Mouse (Mus musculus) CH12.LX (cell line): Measurements from ENCODE around the gene Cd247. TPM values are rescaled to one million over a fixed set of nuclear protein-coding genes. Genes with fewer than 3 reads are reported as not detected.

Experiments used
- DNase-seq: peaks from one replicate; pipeline ENCODE4 v3.0.0-alpha.2; 2013; ENCODE audit errors: extremely low read depth
- H3K27ac ChIP-seq: 2 replicates; pipeline ENCODE4 v1.5.1; 2012; ENCODE audit warnings: low read depth, mild to moderate bottlenecking, control low read depth, moderate library complexity; ENCODE audit not compliant: insufficient read depth
- H3K27me3 ChIP-seq: replicated peaks from 2 replicates; pipeline ENCODE3; 2012; ENCODE audit warnings: inconsistent platforms
- H3K36me3 ChIP-seq, 2 experiments: replicated peaks in 1 of 2; 2 replicates each; pipeline versions ENCODE3 to v1.6.1; 2012; ENCODE audit warnings: inconsistent platforms in 1 of 2, low read length in 1 of 2, mild to moderate bottlenecking in 1 of 2, mixed read lengths in 1 of 2, moderate library complexity in 1 of 2; ENCODE audit not compliant: control insufficient read depth in 1 of 2, insufficient read depth in 1 of 2
- H3K4me1 ChIP-seq, 2 experiments: 2 replicates each; pipeline ENCODE4 v1.6.1; 2012; ENCODE audit warnings: inconsistent platforms in 1 of 2, moderate library complexity in 1 of 2; ENCODE audit not compliant: insufficient read depth in 2 of 2, control insufficient read depth in 1 of 2
- H3K4me2 ChIP-seq: 2 replicates; pipeline ENCODE4 v1.6.1; 2012; ENCODE audit warnings: low read depth, mild to moderate bottlenecking, control low read depth; ENCODE audit not compliant: poor library complexity, insufficient read depth, severe bottlenecking
- H3K4me3 ChIP-seq, 3 experiments: fragments of 150-350 bp in 1 of 3; sonication (generic) in 1 of 3; replicated peaks in 1 of 3; 2 replicates each; pipeline versions ENCODE3 to v1.5.1; 2011 to 2012; ENCODE audit warnings: low read depth in 2 of 3, low read length in 2 of 3, mild to moderate bottlenecking in 2 of 3, moderate library complexity in 2 of 3, control low read depth in 1 of 3, improper control_type of control experiment in 1 of 3, inconsistent platforms in 1 of 3, mixed read lengths in 1 of 3; ENCODE audit not compliant: poor library complexity in 1 of 3
- H3K79me2 ChIP-seq: replicated peaks from 2 replicates; pipeline ENCODE4 v1.6.1; 2012; ENCODE audit warnings: mild to moderate bottlenecking, moderate library complexity; ENCODE audit not compliant: control insufficient read depth, poor library complexity, insufficient read depth, severe bottlenecking; ENCODE audit errors: extremely low read depth
- H3K9ac ChIP-seq: 2 replicates; pipeline ENCODE4 v1.6.1; 2012; ENCODE audit warnings: low read depth, mild to moderate bottlenecking, control low read depth, moderate library complexity; ENCODE audit not compliant: insufficient read depth
- H3K9me3 ChIP-seq: replicated peaks from 2 replicates; pipeline ENCODE3; 2012; ENCODE audit warnings: low read length, inconsistent platforms, mixed read lengths
- BHLHE40 ChIP-seq: IDR thresholded peaks from 2 replicates; pipeline ENCODE4 v1.6.1; 2011; ENCODE audit warnings: mild to moderate bottlenecking, low read depth, low read length, improper control_type of control experiment
- CHD1 ChIP-seq: IDR thresholded peaks from 2 replicates; pipeline ENCODE4 v1.6.1; 2012; ENCODE audit warnings: low read depth, low read length, improper control_type of control experiment, inconsistent platforms
- CHD2 ChIP-seq: IDR thresholded peaks from 2 replicates; pipeline ENCODE4 v1.6.1; 2011; ENCODE audit warnings: low read length, improper control_type of control experiment
- E2F4 ChIP-seq: IDR thresholded peaks from 2 replicates; pipeline ENCODE4 v1.6.1; 2011; ENCODE audit warnings: low read depth, low read length, improper control_type of control experiment; ENCODE audit not compliant: insufficient replicate concordance
- ELF1 ChIP-seq: IDR thresholded peaks from 2 replicates; pipeline ENCODE4 v1.6.1; 2014; ENCODE audit warnings: low read depth, mild to moderate bottlenecking, inconsistent platforms, low read length, improper control_type of control experiment
- KAT2A ChIP-seq: IDR thresholded peaks from 2 replicates; pipeline ENCODE4 v1.6.1; 2012; ENCODE audit warnings: low read length, improper control_type of control experiment, inconsistent platforms; ENCODE audit not compliant: insufficient replicate concordance
- MEF2A ChIP-seq: IDR thresholded peaks from 2 replicates; pipeline ENCODE4 v1.6.1; 2014; ENCODE audit warnings: low read depth, mild to moderate bottlenecking, inconsistent platforms, low read length, improper control_type of control experiment, borderline replicate concordance
- MXI1 ChIP-seq: IDR thresholded peaks from 2 replicates; pipeline ENCODE4 v1.6.1; 2011; ENCODE audit warnings: mild to moderate bottlenecking, low read depth, low read length, improper control_type of control experiment
- MYC ChIP-seq: IDR thresholded peaks from 2 replicates; pipeline ENCODE4 v1.6.1; 2011; ENCODE audit warnings: low read depth, mild to moderate bottlenecking, improper control_type of control experiment, low read length
- NELFE ChIP-seq: IDR thresholded peaks from 2 replicates; pipeline ENCODE4 v1.6.1; 2011; ENCODE audit warnings: low read depth, low read length, improper control_type of control experiment
- NRF1 ChIP-seq: IDR thresholded peaks from 2 replicates; pipeline ENCODE4 v1.6.1; 2014; ENCODE audit warnings: low read depth, mild to moderate bottlenecking, inconsistent platforms, low read length, improper control_type of control experiment, moderate library complexity
- POLR2A ChIP-seq: IDR thresholded peaks from 2 replicates; pipeline ENCODE4 v1.6.1; 2011; ENCODE audit warnings: low read depth, mild to moderate bottlenecking, improper control_type of control experiment, low read length
- SIN3A ChIP-seq: IDR thresholded peaks from 2 replicates; pipeline ENCODE4 v1.6.1; 2012; ENCODE audit warnings: low read length, improper control_type of control experiment, inconsistent platforms
- SMC3 ChIP-seq: IDR thresholded peaks from 2 replicates; pipeline ENCODE4 v1.6.1; 2011; ENCODE audit warnings: low read depth, low read length, improper control_type of control experiment
- TBP ChIP-seq: conservative IDR thresholded peaks from 2 replicates; pipeline ENCODE4 v1.6.1; 2011; ENCODE audit warnings: low read depth, low read length, improper control_type of control experiment
- TCF12 ChIP-seq: IDR thresholded peaks from 2 replicates; pipeline ENCODE4 v1.6.1; 2014; ENCODE audit warnings: low read depth, mild to moderate bottlenecking, inconsistent platforms, low read length, improper control_type of control experiment
- USF2 ChIP-seq: conservative IDR thresholded peaks from 2 replicates; pipeline ENCODE4 v1.6.1; 2011; ENCODE audit warnings: low read depth, low read length, improper control_type of control experiment
- ZC3H11A ChIP-seq: IDR thresholded peaks from 2 replicates; pipeline ENCODE4 v1.6.1; 2012; ENCODE audit warnings: low read depth, mild to moderate bottlenecking, inconsistent platforms, low read length, improper control_type of control experiment
- ZKSCAN1 ChIP-seq: IDR thresholded peaks from 2 replicates; pipeline ENCODE4 v1.6.1; 2012; ENCODE audit warnings: low read depth, inconsistent platforms, low read length, improper control_type of control experiment, borderline replicate concordance
- ZMIZ1 ChIP-seq: IDR thresholded peaks from 2 replicates; pipeline ENCODE4 v1.6.1; 2012; ENCODE audit warnings: low read depth, mild to moderate bottlenecking, inconsistent platforms, low read length, improper control_type of control experiment
- dilution Hi-C: fragments of 300-500 bp; cut with MboI; formaldehyde crosslinking; loops from 2 replicates; pipeline ENCODE4 v1.14.3; 2020; ENCODE audit warnings: low sequenced_read_pairs; ENCODE audit not compliant: extremely low pct_unique_long_range_greater_than_20kb, extremely low pct_ligation_motif_present
- in situ Hi-C: fragments of 300-500 bp; cut with MboI; formaldehyde crosslinking; loops from 3 replicates; pipeline ENCODE4 v1.14.3; 2019; ENCODE audit warnings: low sequenced_read_pairs, low pct_ligation_motif_present, low pct_unique_long_range_greater_than_20kb, mixed read lengths
- polyA plus RNA-seq: library from polyadenylated mRNA; unstranded; fragments of >175 nt; gene quantifications from 2 replicates; pipeline ENCODE4 v1.2.1, GENCODE M21; 2012; ENCODE audit warnings: low read depth; ENCODE audit not compliant: insufficient read length
- total RNA-seq, 2 experiments: library from RNA; depleted of rRNA; stranded (reverse); fragments of 300-350 nt in 1 of 2; fragments of >200 nt in 1 of 2; gene quantifications; 2 replicates each; pipeline ENCODE4 v1.2.3; 2012 to 2014

Cd247 gene
- total and polyA plus RNA-seq, 3 experiments = 1.3 to 2.0 TPM; not detected in 1

GRCm38 (mm10) chr1:165763635-165764372 is 24.7 kb upstream of the Cd247 start, which contains the start of gene Creg1:
Creg1 (plus strand) TSS chr1:165763746.
- H3K4me2 ChIP-seq = peak within 1 kb of the TSS; percentile 77
- H3K9ac ChIP-seq = peak within 1 kb of the TSS; percentile 49
- H3K4me1 ChIP-seq = peaks cover 5 to 34% of the 10 kb centered on the region in 2 experiments
- in situ Hi-C loops (no loop called here), dilution Hi-C loops (no loop called here)
- no peaks in the 10 kb centered on the region for H3K27me3 ChIP-seq
- no peaks in the 10 kb centered on the region for H3K9me3 ChIP-seq
- peak; percentile 95 for DNase-seq
- H3K79me2 ChIP-seq = no peaks in the 10 kb centered on the region
- peaks cover 0 to 2% of the 10 kb centered on the region in 2 experiments for H3K36me3 ChIP-seq
- H3K27ac ChIP-seq = no peak within 1 kb of the TSS
- TF ChIP-seq NRF1 (peak; percentile 51), USF2 (no peak), MEF2A (no peak; the same call in 1 of the 2 replicates), SMC3 (no peak), NELFE (peak; percentile 83), ELF1 (peak; percentile 59; the same call in 1 of the 2 replicates), BHLHE40 (peak; percentile 26; the same call in 1 of the 2 replicates), TBP (no peak), ZC3H11A (no peak), ZMIZ1 (peak; percentile 86), POLR2A (peak; percentile 94), KAT2A (no peak), ZKSCAN1 (no peak), E2F4 (no peak), CHD2 (no peak), SIN3A (peak; percentile 40; the same call in 1 of the 2 replicates), TCF12 (peak; percentile 79), MXI1 (peak; percentile 66)
- H3K4me3 ChIP-seq = peak within 1 kb of the TSS; percentile 77 to 88 (median 80)

GRCm38 (mm10) chr1:165764571-165764970 is 23.9 kb upstream of the Cd247 start:
- H3K4me1 ChIP-seq = peaks cover 3 to 37% of the 10 kb centered on the region in 2 experiments
- dilution Hi-C loops = no loop called here

More at GRCm38 (mm10) chr1:165764571-165764970, 23.9 kb upstream of the Cd247 start:
- in situ Hi-C loops = no loop called here
- Histone ChIP-seq H3K9me3 (no peaks in the 10 kb centered on the region), H3K79me2 (no peaks in the 10 kb centered on the region), H3K4me2 (peak overlapping the region; percentile 69), H3K27me3 (no peaks in the 10 kb centered on the region)
- no peak for DNase-seq
- no peak for TF ChIP-seq MYC
- no peak for TF ChIP-seq CHD1
- TF ChIP-seq, all 38 proteins: peak for 0
- peak overlapping the region; percentile 77 to 88 (median 80) for H3K4me3 ChIP-seq
- H3K9ac ChIP-seq = peak overlapping the region; percentile 49; the same call in 1 of the 2 replicates
- H3K27ac ChIP-seq = no peak overlapping the region
- H3K36me3 ChIP-seq = peaks cover 0 to 4% of the 10 kb centered on the region in 2 experiments
